Mouse (Mus musculus) cerebellum, adult 9-10 months (tissue): Measurements from ENCODE around the gene Cyp2d40.
"Not testable (repeated sequence)": the region's sequence is repeated elsewhere in the genome, so short reads cannot be mapped to it uniquely, and the experiment has no call there.

Experiments
- DNase-seq: peaks from one replicate; pipeline ENCODE4 v3.0.0; 2022

Cyp2d40 gene

GRCm38 (mm10) chr15:82763631-82764420 is at the start of gene Cyp2d40:
Gene Cyp2d40 (minus strand): TSS chr15:82764183.
- DNase-seq, result no peak

DNA sequence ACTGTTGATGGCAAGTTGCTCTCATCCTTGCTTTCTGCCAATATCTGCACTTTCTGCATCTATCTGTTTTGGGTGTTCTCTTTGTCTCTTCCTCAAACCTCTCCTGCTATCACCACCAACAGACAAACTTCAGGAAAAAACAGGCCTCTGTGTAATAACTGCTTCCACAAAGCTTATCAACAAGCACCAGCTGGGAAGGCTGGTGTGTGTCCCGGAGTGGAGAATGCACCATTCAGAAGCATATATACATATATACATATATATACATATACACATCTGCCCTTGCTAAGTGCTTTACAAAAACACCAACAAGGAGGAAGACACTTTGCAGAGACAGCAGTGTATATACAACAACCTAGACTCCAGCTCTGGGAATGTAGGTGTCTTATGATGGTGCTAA is 46.6 kb upstream of the Cyp2d40 start:
- no peak for DNase-seq

DNA sequence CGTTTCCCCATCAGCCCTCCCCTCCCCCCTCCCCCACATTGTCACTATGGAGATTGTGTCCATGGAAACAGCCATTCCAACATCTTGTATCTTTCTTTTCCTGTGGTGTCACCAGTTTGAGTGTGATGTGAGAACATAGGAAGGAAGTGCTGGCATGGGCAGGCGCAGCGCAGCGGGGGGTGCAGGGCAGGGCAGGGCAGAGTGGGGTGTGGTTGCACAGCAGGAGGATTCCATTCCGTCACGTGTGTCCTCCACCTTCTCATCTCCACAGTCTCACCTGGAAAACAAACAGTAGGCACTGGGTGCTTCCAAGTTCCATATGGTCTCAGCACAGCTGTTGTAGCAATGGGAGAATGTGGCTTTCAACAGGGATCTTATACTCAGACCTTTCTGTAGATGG is 45.5 kb upstream of the Cyp2d40 start:
- no peak for DNase-seq

GRCm38 (mm10) chr15:82806969-82807763 is 43.2 kb upstream of the Cyp2d40 start:
- DNase-seq, result no peak

DNA sequence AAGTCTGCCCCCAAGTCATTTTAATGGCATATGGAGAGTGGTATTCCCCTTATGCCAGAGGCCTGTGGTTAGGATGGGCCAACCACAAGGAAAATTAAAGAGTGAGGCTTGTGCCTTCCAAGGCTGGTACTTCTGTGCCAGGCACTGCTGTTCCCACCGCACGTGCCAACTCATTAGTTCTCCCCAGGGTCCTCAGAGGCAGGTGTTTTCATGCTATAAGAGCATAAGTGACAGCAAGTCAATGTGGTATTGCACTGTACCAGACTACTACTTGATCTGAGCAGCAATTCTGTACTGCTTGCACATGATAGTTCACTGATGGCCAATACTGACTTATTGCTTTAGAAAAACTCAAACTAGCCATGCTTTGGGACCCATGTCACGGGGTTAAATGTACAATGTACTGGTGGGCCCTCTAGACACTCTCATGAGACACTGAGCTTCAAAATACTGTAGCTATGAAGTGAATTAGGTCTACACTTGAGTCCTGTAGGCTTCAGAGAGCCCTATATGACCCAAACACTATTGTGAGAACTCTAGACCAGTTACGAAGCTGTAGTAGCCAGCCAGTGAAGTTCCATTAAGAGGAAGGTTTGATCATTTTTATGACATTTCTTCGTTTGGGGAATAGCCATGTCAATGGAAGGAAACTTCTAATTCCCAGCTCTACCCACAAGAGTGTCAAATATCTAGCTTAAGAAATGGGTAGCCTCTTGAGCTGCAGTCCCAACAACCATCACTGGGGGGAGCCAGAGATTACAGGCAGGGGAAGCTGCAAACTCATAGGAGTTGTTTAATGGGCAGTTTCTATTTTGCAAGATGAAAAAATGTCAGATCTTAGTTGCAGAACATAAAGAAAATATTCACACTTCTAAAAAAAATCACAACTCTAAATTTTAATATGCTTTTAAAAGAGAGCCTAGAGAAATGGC is 41.0 kb upstream of the Cyp2d40 start:
- peak; percentile 81 for DNase-seq

DNA sequence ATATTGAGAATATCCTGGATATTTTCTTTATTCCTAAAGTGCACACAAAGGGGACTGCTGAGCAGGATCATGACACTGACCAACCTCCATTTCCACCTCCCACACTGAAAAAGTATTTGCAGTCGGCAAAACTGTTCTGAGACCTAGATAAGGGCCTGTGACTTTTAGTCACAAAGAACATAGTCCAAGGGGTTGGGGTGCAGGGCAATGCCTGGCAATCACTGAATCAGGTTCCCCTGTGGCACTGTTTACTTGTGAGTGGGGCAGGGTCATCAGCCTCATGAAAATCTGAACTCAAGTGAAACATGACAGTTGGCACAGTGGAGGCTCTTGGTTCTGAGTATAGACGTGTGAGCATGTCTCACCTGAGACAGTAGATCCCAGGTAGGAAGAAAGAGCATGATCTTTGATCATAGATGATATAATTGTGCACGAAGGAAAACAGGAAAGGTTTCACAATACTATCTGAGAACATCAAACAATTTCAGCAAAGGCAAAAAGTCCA is 32.0 kb upstream of the Cyp2d40 start:
- no peak for DNase-seq

GRCm38 (mm10) chr15:82794277-82794676 is 30.3 kb upstream of the Cyp2d40 start, which contains the start of gene Cyp2d26:
Gene Cyp2d26 (minus strand): TSS chr15:82794294.
- no peak for DNase-seq

DNA sequence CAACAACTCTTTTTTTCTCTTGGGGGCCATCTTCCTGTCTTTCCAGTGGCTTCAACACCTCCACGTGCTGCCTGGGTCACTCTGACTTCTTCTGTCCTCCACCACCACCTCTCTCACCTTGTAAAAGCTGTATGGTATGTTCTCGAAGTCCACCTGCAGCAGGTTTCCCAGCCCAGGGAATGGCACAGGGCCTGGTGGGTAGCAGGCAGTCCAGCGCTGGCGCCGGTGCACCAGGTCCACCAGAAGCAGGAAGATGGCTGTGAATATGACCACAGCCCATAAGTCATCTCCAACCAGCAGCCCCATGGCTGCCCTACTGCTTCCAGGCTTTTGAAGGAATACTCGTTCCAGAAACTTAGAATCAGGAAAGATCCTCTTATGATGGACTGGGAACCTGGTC is 29.9 kb upstream of the Cyp2d40 start:
- no peak for DNase-seq

GRCm38 (mm10) chr15:82793454-82793853 is 29.5 kb upstream of the Cyp2d40 start:
- DNase-seq, result no peak

DNA sequence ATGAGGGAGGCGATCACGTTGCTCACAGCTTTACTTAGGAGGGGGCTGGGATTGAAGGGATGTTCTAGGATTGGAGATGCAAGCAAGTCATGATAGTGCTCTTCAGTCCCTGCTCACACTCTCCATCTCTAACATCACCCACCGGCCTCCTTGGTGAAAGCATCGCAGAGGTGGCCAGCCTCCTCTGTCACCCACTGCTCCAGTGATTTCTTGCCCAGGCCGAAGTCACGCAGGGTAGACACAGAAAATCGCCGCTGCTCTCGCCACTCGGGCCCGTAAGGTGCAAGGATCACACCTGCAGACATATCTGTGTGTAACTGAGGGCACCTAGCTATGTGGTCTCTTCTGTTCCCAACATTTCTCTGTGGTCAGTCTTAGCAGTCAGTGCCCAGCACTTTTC is 28.6 kb upstream of the Cyp2d40 start:
- DNase-seq, result no peak

GRCm38 (mm10) chr15:82784581-82784980 is 20.6 kb upstream of the Cyp2d40 start:
- no peak for DNase-seq

DNA sequence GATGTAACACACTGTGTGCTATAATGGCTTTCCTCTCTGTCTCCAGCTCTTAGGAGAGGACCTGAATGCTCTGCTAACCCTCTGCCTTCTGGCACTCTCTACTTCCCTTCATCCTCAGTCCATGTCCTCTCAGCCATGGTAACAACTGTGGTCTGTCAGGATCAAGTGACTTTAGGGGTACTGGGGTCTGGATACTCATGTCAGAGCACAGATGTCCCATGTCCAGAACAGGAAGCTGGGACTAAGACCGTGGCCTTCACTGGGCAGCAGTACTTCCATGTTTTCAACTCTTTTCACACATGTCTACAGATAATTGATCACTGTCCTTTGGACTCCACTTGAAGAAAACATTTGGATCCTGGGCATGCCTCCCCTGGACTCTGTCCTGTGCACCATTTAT is 19.8 kb upstream of the Cyp2d40 start:
- DNase-seq, result no peak

GRCm38 (mm10) chr15:82777856-82778255 is 13.9 kb upstream of the Cyp2d40 start:
- not testable (repeated sequence) for DNase-seq

- DNase-seq, result no peak
These were observed 2.0 kb upstream of the Cyp2d40 start for GRCm38 (mm10) chr15:82765943-82766342.

- no peak for DNase-seq
These were observed 898 bp upstream of the Cyp2d40 start for GRCm38 (mm10) chr15:82764881-82765280.

DNA sequence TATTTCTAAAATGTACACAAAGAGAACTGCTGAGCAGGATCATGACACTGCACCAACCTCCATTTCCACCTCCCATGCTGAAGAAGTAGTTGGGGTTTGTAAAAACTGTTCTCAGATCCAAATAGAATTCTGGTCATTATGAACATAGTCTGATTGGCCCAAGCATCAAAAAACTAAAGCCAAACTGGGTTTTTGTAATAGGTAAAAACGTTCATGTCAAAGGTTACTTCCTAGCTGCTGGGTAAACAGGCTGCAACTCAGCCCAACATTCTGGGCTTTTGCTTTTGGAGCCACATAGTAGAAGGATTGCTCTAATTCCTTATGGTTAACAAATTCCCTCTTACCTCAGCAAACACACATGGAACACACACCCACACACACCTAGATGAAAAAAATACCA is 15.8 kb downstream of the Cyp2d40 start:
- no peak for DNase-seq

- DNase-seq, result no peak
These were observed 16.5 kb downstream of the Cyp2d40 start for GRCm38 (mm10) chr15:82747516-82747915.

DNA sequence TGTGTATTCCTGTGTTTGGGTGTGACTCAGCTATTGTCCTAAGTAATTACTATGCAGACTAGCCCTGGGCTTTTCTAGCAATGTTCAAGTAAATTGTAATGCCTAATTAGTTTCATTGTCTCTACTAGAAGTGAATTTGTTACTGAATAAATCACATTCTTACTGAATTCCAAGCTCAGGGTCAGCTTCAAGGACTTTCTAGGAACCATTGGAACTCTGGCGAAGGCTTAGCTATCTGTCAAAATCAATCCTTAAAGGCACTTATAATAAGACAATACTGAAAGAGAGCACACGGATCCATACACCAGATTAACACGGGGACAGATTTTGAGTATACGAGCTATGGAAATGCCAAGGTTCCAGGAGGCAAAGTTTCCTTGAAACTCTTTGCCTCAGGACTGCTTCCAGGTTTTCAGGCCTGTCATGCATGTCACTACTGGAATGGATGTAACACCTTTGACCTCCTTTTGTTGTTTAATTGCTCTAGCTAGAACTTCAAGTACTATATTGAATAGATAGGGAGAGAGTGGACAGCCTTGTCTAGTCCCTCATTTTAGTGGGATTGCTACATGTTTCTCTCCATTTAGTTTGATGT is 30.6 kb downstream of the Cyp2d40 start:
- not testable (repeated sequence) for DNase-seq
